8 mouse cellular contexts compared by ENCODE assay signal in the genomic region with DNA sequence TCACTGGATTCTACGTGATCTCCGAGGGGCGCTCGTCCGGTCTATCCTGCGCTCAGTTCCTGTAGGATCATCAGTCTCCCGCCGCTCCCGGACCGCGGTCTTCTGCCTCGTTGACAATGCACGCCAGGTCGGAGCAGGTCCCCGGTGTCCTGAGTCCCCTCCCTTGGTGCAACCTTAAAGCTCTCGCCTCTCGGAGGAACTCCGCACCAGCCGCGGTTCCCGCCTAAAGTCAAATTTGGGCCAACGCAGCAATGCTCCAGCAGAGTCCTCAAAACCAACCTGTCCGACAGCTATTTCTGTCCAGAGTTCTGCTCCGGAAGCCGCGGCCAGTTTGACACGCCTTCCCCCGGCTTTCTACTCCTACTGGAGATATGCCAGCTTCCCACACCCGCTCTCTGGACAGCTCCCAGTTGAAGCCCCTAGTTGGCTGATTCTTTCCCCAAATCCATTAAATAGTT. TPM values are rescaled to one million over a fixed set of nuclear protein-coding genes. Genes with fewer than 3 reads are reported as not detected.
DNase-seq lines count a peak whose midpoint lies in the region; ATAC-seq and TF ChIP-seq lines count a peak whose summit lies in the region.

Mlkl (minus strand) TSS at position 288 of the 458 bp plus-strand sequence.

- peak; percentile 47 for ATAC-seq in activated CD4-positive, CD25-positive, alpha-beta regulatory T cell, adult 4 months
- peak; percentile 81 for ATAC-seq in erythroid progenitor cell, adult 5-6 weeks (replicated peaks; ENCODE audit: low FRiP score, poor library complexity, severe bottlenecking)
- ATAC-seq in midbrain, embryonic 11.5 days (ENCODE audit: low FRiP score): no peak

- peak within 1 kb of the TSS; percentile 61 for H3K4me3 ChIP-seq in C2C12 (ENCODE audit: insufficient read depth, poor library complexity, severe bottlenecking)
- H3K4me3 ChIP-seq in limb, embryonic 10.5 days: peak within 1 kb of the TSS; percentile 49
- peak within 1 kb of the TSS; percentile 37 for H3K4me3 ChIP-seq in midbrain, embryonic 11.5 days (ENCODE audit: low read depth, low read length)

- H3K4me1 ChIP-seq in limb, embryonic 10.5 days: peaks cover 9% of the 10 kb centered on the region
- H3K4me1 ChIP-seq in midbrain, embryonic 11.5 days (ENCODE audit: control insufficient read depth, insufficient read depth, low read length): peaks cover 3% of the 10 kb centered on the region; the same call in 1 of the 2 replicates

- no peaks in the 10 kb centered on the region for H3K9me3 ChIP-seq in limb, embryonic 10.5 days (replicated peaks)
- no peaks in the 10 kb centered on the region for H3K9me3 ChIP-seq in midbrain, embryonic 11.5 days (ENCODE audit: control insufficient read depth, low read length)

- H3K36me3 ChIP-seq in C2C12 (ENCODE audit: control insufficient read depth, insufficient read depth): peaks cover 13% of the 10 kb centered on the region
- no peaks in the 10 kb centered on the region for H3K36me3 ChIP-seq in limb, embryonic 10.5 days
- no peaks in the 10 kb centered on the region for H3K36me3 ChIP-seq in midbrain, embryonic 11.5 days (ENCODE audit: control insufficient read depth, insufficient read depth, low read length)

- H3K27ac ChIP-seq in limb, embryonic 10.5 days: no peak within 1 kb of the TSS
- no peak within 1 kb of the TSS for H3K27ac ChIP-seq in midbrain, embryonic 11.5 days (ENCODE audit: low read depth, low read length)

- H3K79me3 ChIP-seq in C2C12 (ENCODE audit: low read depth): peaks cover 28% of the 10 kb centered on the region

- WGBS in limb, embryonic 10.5 days: under 1% methylated on average over 29 of the region's 29 CpGs
- 1% methylated on average over 29 of the region's 29 CpGs for WGBS in midbrain, embryonic 11.5 days

- H3K79me2 ChIP-seq in C2C12 (ENCODE audit: control insufficient read depth, insufficient read depth): peaks cover 46% of the 10 kb centered on the region

- DNase-seq in heart, postnatal 25 days (ENCODE audit: low spot score): peak; percentile 26
- peak; percentile 58 for DNase-seq in limb, embryonic 10.5 days (ENCODE audit: low spot score)
- DNase-seq in midbrain, embryonic 11.5 days (ENCODE audit: low spot score, missing footprints): peak; percentile 95
- DNase-seq in spleen, postnatal 36 days (ENCODE audit: low spot score in 2 of 2): peak; percentile 22 to 33
- no peak for DNase-seq in left cerebral cortex, postnatal 36 days (ENCODE audit: low spot score in 2 of 2)

- peak within 1 kb of the TSS; percentile 75 for H3K4me2 ChIP-seq in midbrain, embryonic 11.5 days

- peak within 1 kb of the TSS; percentile 52 for H3ac ChIP-seq in C2C12 (ENCODE audit: control insufficient read depth, insufficient read length, low read depth)

- no peaks in the 10 kb centered on the region for H3K27me3 ChIP-seq in C2C12 (ENCODE audit: control insufficient read depth, insufficient read depth, insufficient read length)
- peaks cover 58% of the 10 kb centered on the region for H3K27me3 ChIP-seq in limb, embryonic 10.5 days (ENCODE audit: low read depth, poor library complexity, severe bottlenecking)
- peaks cover 13% of the 10 kb centered on the region for H3K27me3 ChIP-seq in midbrain, embryonic 11.5 days (ENCODE audit: control insufficient read depth, insufficient read depth, low read length)

- peak within 1 kb of the TSS; percentile 41 for H3K9ac ChIP-seq in midbrain, embryonic 11.5 days (ENCODE audit: low read length)

- intact Hi-C loops in heart, postnatal 25 days (cut with DNase I): no loop called here
- intact Hi-C loops in left cerebral cortex, postnatal 36 days (cut with DNase I): no loop called here

- no peak for TF ChIP-seq CTCF in C2C12 (IDR thresholded peaks at IDR 0.05; ENCODE audit: control insufficient read depth, insufficient read depth, insufficient read length)

TF ChIP-seq in C2C12, 6 proteins besides CTCF, POLR2A, EP300 and RAD21:
- TF ChIP-seq MYOG (IDR thresholded peaks at IDR 0.05; ENCODE audit: control insufficient read depth, extremely low read depth, insufficient read length) (no peak), MAX (IDR thresholded peaks at IDR 0.05) (peak; percentile 20), MYOD1 (IDR thresholded peaks at IDR 0.05; ENCODE audit: control insufficient read depth, insufficient read length, low read depth) (no peak)

RNA-seq across cellular contexts. Expression of gene Mlkl, which starts in this region (rescaled TPM):
- polyA plus RNA-seq in C2C12 (2012; fragmentation: generic; extraction: Trizol): 20.1 TPM
- polyA plus RNA-seq in activated CD4-positive, CD25-positive, alpha-beta regulatory T cell, adult 4 months (2017; shearing (Covaris generic)): 1 to 10 TPM; 5.4 to 7.8 TPM
- total RNA-seq in erythroid progenitor cell, adult 5-6 weeks (2015; ENCODE audit: low replicate concordance): 15.1 and 20.5 TPM in 2 replicates
- 3.0 and 9.1 TPM in 2 replicates for total RNA-seq in erythroid progenitor cell, adult 5-6 weeks (2017; ENCODE audit: low replicate concordance)
- 1 to 10 TPM; 2.8 TPM for total RNA-seq in heart, postnatal 25 days (2021)
- 0.34 and 0.70 TPM in 2 replicates for polyA plus RNA-seq in limb, embryonic 10.5 days (2016; fragmentation: Nextera tagmentation; extraction: Ambion mirVana)
- 0.45 and 0.65 TPM in 2 replicates for polyA plus RNA-seq in midbrain, embryonic 11.5 days (2014; fragmentation: Nextera tagmentation; extraction: Ambion mirVana)
- under 1 TPM; 0.20 to 0.23 TPM for total RNA-seq in left cerebral cortex, postnatal 36 days (2021)

Comparison
In these comparisons a context has a peak if more than half of its experiments do, and no peak if none do; other contexts are left out.
1. Peak in DNase-seq and H3K4me3 ChIP-seq in limb, embryonic 10.5 days; RNA of the gene not detected or under 1 TPM.
2. Peak in DNase-seq, H3K4me3 ChIP-seq, H3K9ac ChIP-seq and H3K4me2 ChIP-seq in midbrain, embryonic 11.5 days; RNA of the gene not detected or under 1 TPM.
3. DNase-seq: peak in heart, postnatal 25 days (single experiment) and spleen, postnatal 36 days (2 of 2); none in left cerebral cortex, postnatal 36 days (0 of 2).
4. Peak in every context shown above with its lines, with median percentiles within 50 percentile points of each other: H3K4me3 ChIP-seq.